ENCODE assay signal across 7 mouse cellular contexts in the genomic region with DNA sequence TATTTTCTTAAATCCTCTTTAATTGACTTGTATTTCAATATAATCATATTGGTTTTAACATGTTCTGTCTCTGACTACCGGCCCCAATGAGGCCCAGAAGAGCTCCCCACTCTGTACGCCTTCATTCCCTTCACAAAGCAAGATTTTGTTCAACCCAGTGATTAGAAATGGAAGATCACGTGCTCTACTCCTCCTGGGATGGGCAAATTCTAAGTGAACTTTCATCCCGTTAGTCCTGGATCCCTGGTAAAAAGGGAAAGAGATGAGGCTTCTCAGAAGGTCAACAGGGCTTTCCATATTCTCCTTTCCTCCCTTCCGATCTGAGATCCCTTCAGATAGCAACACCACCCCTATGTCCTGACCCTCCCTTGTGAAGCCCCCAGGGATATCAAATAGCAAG. TPM values are rescaled to one million over a fixed set of nuclear protein-coding genes. Genes with fewer than 3 reads are reported as not detected.
DNase-seq lines count a peak whose midpoint lies in the region; ATAC-seq and TF ChIP-seq lines count a peak whose summit lies in the region.

No protein-coding gene starts in this region.

- H3K9ac ChIP-seq in embryonic facial prominence, embryonic 13.5 days = peak overlapping the region; percentile 41; the same call in 1 of the 2 replicates
- peak overlapping the region; percentile 53; the same call in 1 of the 2 replicates for H3K9ac ChIP-seq in intestine, embryonic 16.5 days (ENCODE audit: low read depth, low read length)
- no peak overlapping the region for H3K9ac ChIP-seq in neural tube, embryonic 14.5 days (replicated peaks; ENCODE audit: low read depth, low read length)

- peaks cover 4% of the 10 kb centered on the region for H3K4me1 ChIP-seq in lung, adult 2 months (ENCODE audit: control insufficient read depth, insufficient read depth, low read length)
- peaks cover 39% of the 10 kb centered on the region for H3K4me1 ChIP-seq in embryonic facial prominence, embryonic 13.5 days
- peaks cover 29% of the 10 kb centered on the region for H3K4me1 ChIP-seq in intestine, embryonic 16.5 days (ENCODE audit: control insufficient read depth, insufficient read depth, low read length)
- peaks cover 2% of the 10 kb centered on the region; the same call in 1 of the 2 replicates for H3K4me1 ChIP-seq in neural tube, embryonic 14.5 days (ENCODE audit: control insufficient read depth, insufficient read depth, low read length)

- peak overlapping the region; percentile 46 for H3K4me2 ChIP-seq in embryonic facial prominence, embryonic 13.5 days
- peak overlapping the region; percentile 51 for H3K4me2 ChIP-seq in intestine, embryonic 16.5 days (ENCODE audit: low read depth, low read length)
- no peak overlapping the region for H3K4me2 ChIP-seq in neural tube, embryonic 14.5 days (ENCODE audit: low read depth, low read length)

- 24% methylated on average over 5 of the region's 5 CpGs for WGBS in lung, adult 2 months
- 15% methylated on average over 5 of the region's 5 CpGs for WGBS in embryonic facial prominence, embryonic 13.5 days
- WGBS in intestine, embryonic 16.5 days = 28% methylated on average over 5 of the region's 5 CpGs
- 26% methylated on average over 5 of the region's 5 CpGs for WGBS in neural tube, embryonic 14.5 days

- no peaks in the 10 kb centered on the region for H3K27me3 ChIP-seq in embryonic facial prominence, embryonic 13.5 days
- no peaks in the 10 kb centered on the region for H3K27me3 ChIP-seq in intestine, embryonic 16.5 days (replicated peaks; ENCODE audit: control insufficient read depth, insufficient read depth, low read length)
- no peaks in the 10 kb centered on the region; the same call in 1 of the 2 replicates for H3K27me3 ChIP-seq in neural tube, embryonic 14.5 days (ENCODE audit: control insufficient read depth, insufficient read depth, low read length)

- H3K27ac ChIP-seq in embryonic facial prominence, embryonic 13.5 days = peak overlapping the region; percentile 85
- peak overlapping the region; percentile 93 for H3K27ac ChIP-seq in intestine, embryonic 16.5 days (ENCODE audit: low read length)
- H3K27ac ChIP-seq in neural tube, embryonic 14.5 days (ENCODE audit: low read depth, low read length) = peak overlapping the region; percentile 62; the same call in 1 of the 2 replicates

- DNase-seq in lung, adult 2 months = no peak
- no peak for DNase-seq in lung, postnatal 14 days
- DNase-seq in adrenal gland, adult (ENCODE audit: inconsistent age in 2 of 2, low spot score in 1 of 2) = no peak
- DNase-seq in thymus, postnatal 10 days (ENCODE audit: low spot score in 2 of 2) = no peak

- peak overlapping the region; percentile 7 for H3K4me3 ChIP-seq in lung, adult 2 months (replicated peaks; ENCODE audit: extremely low read depth, low read depth, low read length)
- H3K4me3 ChIP-seq in embryonic facial prominence, embryonic 13.5 days = no peak overlapping the region
- H3K4me3 ChIP-seq in intestine, embryonic 16.5 days (ENCODE audit: low read length) = peak overlapping the region; percentile 28
- no peak overlapping the region for H3K4me3 ChIP-seq in neural tube, embryonic 14.5 days (ENCODE audit: low read depth, low read length)

- no peaks in the 10 kb centered on the region for H3K9me3 ChIP-seq in embryonic facial prominence, embryonic 13.5 days
- H3K9me3 ChIP-seq in intestine, embryonic 16.5 days (ENCODE audit: control insufficient read depth, low read length) = no peaks in the 10 kb centered on the region
- H3K9me3 ChIP-seq in neural tube, embryonic 14.5 days (ENCODE audit: control insufficient read depth, low read length) = no peaks in the 10 kb centered on the region

- ATAC-seq in embryonic facial prominence, embryonic 13.5 days (ENCODE audit: insufficient number of reproducible peaks, insufficient read depth, low FRiP score, low TSS enrichment, low read depth) = no peak
- ATAC-seq in intestine, embryonic 16.5 days = no peak
- no peak for ATAC-seq in neural tube, embryonic 14.5 days (ENCODE audit: low read depth)

- TF ChIP-seq CTCF in lung, adult 2 months (IDR thresholded peaks at IDR 0.05; ENCODE audit: insufficient read depth, low read length) = no peak

- no peaks in the 10 kb centered on the region for H3K36me3 ChIP-seq in embryonic facial prominence, embryonic 13.5 days
- H3K36me3 ChIP-seq in intestine, embryonic 16.5 days (ENCODE audit: control insufficient read depth, insufficient read depth, low read length) = no peaks in the 10 kb centered on the region
- no peaks in the 10 kb centered on the region for H3K36me3 ChIP-seq in neural tube, embryonic 14.5 days (ENCODE audit: control insufficient read depth, insufficient read depth, low read length)

- no peak for TF ChIP-seq POLR2A in lung, adult 2 months (IDR thresholded peaks at IDR 0.05; ENCODE audit: borderline replicate concordance, extremely low read depth, low read depth, low read length)

RNA-seq across cellular contexts. Expression of a gene that starts 4.3 kb away (rescaled TPM):
- 38.9 and 50.1 TPM in 2 replicates for polyA plus RNA-seq in lung, adult 2 months (2012; rRNA removed)
- 16.9 and 19.8 TPM in 2 replicates for polyA plus RNA-seq in embryonic facial prominence, embryonic 13.5 days (2015; fragmentation: Nextera tagmentation; extraction: Ambion mirVana)
- polyA plus RNA-seq in intestine, embryonic 16.5 days (2015; fragmentation: Nextera tagmentation; extraction: Ambion mirVana) = 16.2 and 18.8 TPM in 2 replicates
- 28.4 and 30.7 TPM in 2 replicates for polyA plus RNA-seq in neural tube, embryonic 14.5 days (2014; fragmentation: Nextera tagmentation; extraction: Ambion mirVana)

RNA-seq across cellular contexts. Expression of a gene that starts 15.3 kb away (rescaled TPM):
- 710 and 828 TPM in 2 replicates for polyA plus RNA-seq in lung, adult 2 months (2012; rRNA removed)
- 84.9 and 92.3 TPM in 2 replicates for polyA plus RNA-seq in embryonic facial prominence, embryonic 13.5 days (2015; fragmentation: Nextera tagmentation; extraction: Ambion mirVana)
- 87.8 and 95.1 TPM in 2 replicates for polyA plus RNA-seq in intestine, embryonic 16.5 days (2015; fragmentation: Nextera tagmentation; extraction: Ambion mirVana)
- 63.1 and 103 TPM in 2 replicates for polyA plus RNA-seq in neural tube, embryonic 14.5 days (2014; fragmentation: Nextera tagmentation; extraction: Ambion mirVana)

RNA-seq across cellular contexts. Expression of a gene that starts 23.0 kb away (rescaled TPM):
- polyA plus RNA-seq in lung, adult 2 months (2012; rRNA removed) = 82.9 and 97.4 TPM in 2 replicates
- 106 and 118 TPM in 2 replicates for polyA plus RNA-seq in embryonic facial prominence, embryonic 13.5 days (2015; fragmentation: Nextera tagmentation; extraction: Ambion mirVana)
- 152 and 155 TPM in 2 replicates for polyA plus RNA-seq in intestine, embryonic 16.5 days (2015; fragmentation: Nextera tagmentation; extraction: Ambion mirVana)
- polyA plus RNA-seq in neural tube, embryonic 14.5 days (2014; fragmentation: Nextera tagmentation; extraction: Ambion mirVana) = 121 and 134 TPM in 2 replicates

RNA-seq across cellular contexts. Expression of a gene that starts 29.8 kb away (rescaled TPM):
- polyA plus RNA-seq in lung, adult 2 months (2012; rRNA removed) = 6.5 and 10.4 TPM in 2 replicates
- polyA plus RNA-seq in embryonic facial prominence, embryonic 13.5 days (2015; fragmentation: Nextera tagmentation; extraction: Ambion mirVana) = 9.8 and 10.9 TPM in 2 replicates
- polyA plus RNA-seq in intestine, embryonic 16.5 days (2015; fragmentation: Nextera tagmentation; extraction: Ambion mirVana) = 10.2 and 10.8 TPM in 2 replicates
- 4.2 and 5.9 TPM in 2 replicates for polyA plus RNA-seq in neural tube, embryonic 14.5 days (2014; fragmentation: Nextera tagmentation; extraction: Ambion mirVana)

RNA-seq across cellular contexts. Expression of a gene that starts 48.3 kb away (rescaled TPM):
- polyA plus RNA-seq in lung, adult 2 months (2012; rRNA removed) = 0.22 and 0.59 TPM in 2 replicates
- 1.7 and 2.3 TPM in 2 replicates for polyA plus RNA-seq in embryonic facial prominence, embryonic 13.5 days (2015; fragmentation: Nextera tagmentation; extraction: Ambion mirVana)
- 0.84 and 1.0 TPM in 2 replicates for polyA plus RNA-seq in intestine, embryonic 16.5 days (2015; fragmentation: Nextera tagmentation; extraction: Ambion mirVana)
- polyA plus RNA-seq in neural tube, embryonic 14.5 days (2014; fragmentation: Nextera tagmentation; extraction: Ambion mirVana) = 0.75 and 0.86 TPM in 2 replicates

Comparison
In these comparisons a context has a peak if more than half of its experiments do, and no peak if none do; other contexts are left out.
1. H3K4me3 ChIP-seq: peak in lung, adult 2 months (single experiment) and intestine, embryonic 16.5 days (single experiment); none in embryonic facial prominence, embryonic 13.5 days (single experiment) and neural tube, embryonic 14.5 days (single experiment).
2. Peak in every context shown above with its lines, with median percentiles within 50 percentile points of each other: H3K27ac ChIP-seq.